Mouse (Mus musculus) kidney, embryonic 15.5 days (tissue): Measurements from ENCODE around the gene Sec1. TPM values are rescaled to one million over a fixed set of nuclear protein-coding genes. Genes with fewer than 3 reads are reported as not detected.

ENCODE experiments used
- ATAC-seq: fragments of 200-750 bp; cut with Nextera tagmentation; replicated peaks from 2 replicates; pipeline ENCODE4 v1.8.0; 2017; ENCODE audit warnings: moderate TSS enrichment; ENCODE audit not compliant: low FRiP score
- H3K27ac ChIP-seq: fragments of 300-500 bp; sonication (generic); 2 replicates; pipeline ENCODE4 v1.5.1; 2015; ENCODE audit warnings: mild to moderate bottlenecking, inconsistent platforms
- H3K27me3 ChIP-seq: fragments of 300-500 bp; sonication (generic); 2 replicates; pipeline ENCODE4 v1.6.1; 2015; ENCODE audit warnings: inconsistent platforms
- H3K36me3 ChIP-seq: fragments of 300-500 bp; sonication (generic); 2 replicates; pipeline ENCODE4 v1.6.1; 2015; ENCODE audit warnings: inconsistent platforms
- H3K4me1 ChIP-seq: fragments of 300-500 bp; sonication (generic); 2 replicates; pipeline ENCODE4 v1.6.1; 2015; ENCODE audit warnings: inconsistent platforms
- H3K4me2 ChIP-seq: fragments of 300-500 bp; sonication (generic); 2 replicates; pipeline ENCODE4 v1.6.1; 2015; ENCODE audit warnings: moderate library complexity, mild to moderate bottlenecking, inconsistent platforms
- H3K4me3 ChIP-seq: fragments of 300-500 bp; sonication (generic); replicated peaks from 2 replicates; pipeline ENCODE4 v1.5.1; 2015; ENCODE audit warnings: mild to moderate bottlenecking, inconsistent platforms
- H3K9ac ChIP-seq: fragments of 300-500 bp; sonication (generic); 2 replicates; pipeline ENCODE4 v1.6.1; 2015; ENCODE audit warnings: mild to moderate bottlenecking, inconsistent platforms
- H3K9me3 ChIP-seq: fragments of 300-500 bp; sonication (generic); replicated peaks from 2 replicates; pipeline ENCODE4 v1.6.1; 2016; ENCODE audit warnings: inconsistent platforms
- WGBS: fragments of 180-500 bp; shearing (Covaris S2); methylation state at CpG from one replicate; pipeline ENCODE4 v1.1.7; 2015; ENCODE audit warnings: mixed read lengths; 5-methylcytosine and 5-hydroxymethylcytosine counted together
- polyA plus RNA-seq: library from polyadenylated mRNA; unstranded; fragments of >200 nt; fragmentation: Nextera tagmentation; extraction: Ambion mirVana; gene quantifications from 2 replicates; pipeline ENCODE4 v1.2.1, GENCODE M21; 2015

The Sec1 gene
- polyA plus RNA-seq, 1 experiment from 2014 or later = 0.29 TPM

GRCm38 (mm10) chr7:45709036-45709435, 14.8 kb upstream of the Sec1 start:
- Histone ChIP-seq H3K9ac (no peak overlapping the region), H3K36me3 (peaks cover 45% of the 10 kb centered on the region), H3K4me1 (peaks cover 52% of the 10 kb centered on the region), H3K4me3 (no peak overlapping the region), H3K9me3 (no peaks in the 10 kb centered on the region), H3K27ac (no peak overlapping the region), H3K27me3 (no peaks in the 10 kb centered on the region), H3K4me2 (peak overlapping the region; percentile 98; the same call in 1 of the 2 replicates)
- WGBS = 53% methylated on average over 6 of the region's 6 CpGs
- ATAC-seq = no peak

DNA sequence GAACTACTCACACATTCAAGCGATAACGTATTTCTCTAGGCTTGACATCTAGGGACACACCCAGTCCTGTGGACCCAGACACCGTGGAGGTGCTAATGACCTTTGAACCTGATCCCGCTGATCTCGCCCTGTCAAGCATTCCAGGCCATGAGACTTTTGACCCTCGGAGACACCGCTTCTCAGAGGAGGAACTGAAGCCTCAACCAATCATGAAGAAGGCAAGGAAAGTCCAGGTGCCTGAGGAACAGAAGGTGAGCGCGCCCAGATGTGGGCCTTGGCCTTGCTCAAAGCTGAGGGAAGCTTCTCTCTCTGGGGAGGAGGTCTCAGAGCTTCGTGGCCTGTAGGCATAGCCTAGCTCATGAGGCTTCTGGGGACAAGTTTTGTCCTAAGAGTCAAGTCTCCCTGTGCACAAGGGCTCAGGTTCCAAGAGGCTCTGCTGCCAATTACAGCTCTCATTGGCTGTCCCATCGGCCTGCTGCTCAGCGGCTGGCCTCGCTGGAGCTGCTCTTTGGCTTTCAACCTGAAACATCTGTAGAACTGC, 14.1 kb upstream of the Sec1 start:
- 25% methylated on average over 13 of the region's 13 CpGs for WGBS
- Histone ChIP-seq H3K4me3 (peak overlapping the region; percentile 56), H3K9me3 (no peaks in the 10 kb centered on the region), H3K36me3 (peaks cover 37% of the 10 kb centered on the region), H3K9ac (peak overlapping the region; percentile 58; the same call in 1 of the 2 replicates), H3K27ac (peak overlapping the region; percentile 96), H3K4me1 (peaks cover 55% of the 10 kb centered on the region), H3K4me2 (peak overlapping the region; percentile 98), H3K27me3 (no peaks in the 10 kb centered on the region)
- no peak for ATAC-seq

- H3K4me2 ChIP-seq = peak overlapping the region; percentile 98
- peaks cover 58% of the 10 kb centered on the region for H3K4me1 ChIP-seq
- 0 out of 2 replicates have a peak, but pooled peaks have one; percentile 2 for ATAC-seq
Observed at GRCm38 (mm10) chr7:45707375-45707967, 13.3 kb upstream of the Sec1 start.

DNA sequence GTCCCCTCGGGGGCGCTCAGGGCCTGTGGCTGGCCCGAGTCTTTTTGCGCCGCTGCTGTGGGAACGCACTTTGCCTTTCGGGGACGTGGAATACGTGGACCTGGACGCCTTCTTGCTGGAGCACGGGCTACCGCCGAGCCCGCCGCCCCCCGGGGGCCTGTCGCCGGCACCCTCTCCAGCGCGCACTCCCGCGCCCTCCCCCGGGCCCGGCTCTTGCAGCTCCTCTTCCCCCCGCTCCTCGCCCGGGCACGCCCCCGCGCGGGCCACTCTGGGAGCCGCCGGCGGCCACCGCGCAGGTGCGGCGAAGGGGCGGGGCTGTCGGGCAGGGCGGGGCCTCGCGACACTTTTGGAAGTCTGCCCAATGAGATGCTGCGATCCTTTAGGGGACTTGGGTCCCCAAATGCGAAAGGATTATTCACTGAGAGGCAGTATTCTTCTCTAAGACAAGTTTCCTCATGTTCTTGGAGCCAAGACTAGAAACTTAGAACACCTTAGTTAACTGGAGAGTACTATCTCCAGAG, 12.6 kb upstream of the Sec1 start:
- Histone ChIP-seq H3K4me2 (peak overlapping the region; percentile 98), H3K9ac (peak overlapping the region; percentile 58), H3K27ac (peak overlapping the region; percentile 96), H3K36me3 (peaks cover 22% of the 10 kb centered on the region), H3K9me3 (no peaks in the 10 kb centered on the region), H3K27me3 (no peaks in the 10 kb centered on the region), H3K4me1 (peaks cover 58% of the 10 kb centered on the region), H3K4me3 (peak overlapping the region; percentile 56)
- WGBS = under 1% methylated on average over 45 of the region's 45 CpGs
- ATAC-seq = peak; percentile 9; the same call in 1 of the 2 replicates

More at GRCm38 (mm10) chr7:45707375-45707967, 13.3 kb upstream of the Sec1 start:
- Histone ChIP-seq H3K27me3 (no peaks in the 10 kb centered on the region), H3K27ac (peak overlapping the region; percentile 96), H3K36me3 (peaks cover 29% of the 10 kb centered on the region), H3K4me3 (peak overlapping the region; percentile 56), H3K9me3 (no peaks in the 10 kb centered on the region), H3K9ac (peak overlapping the region; percentile 58)
- under 1% methylated on average over 27 of the region's 27 CpGs for WGBS

DNA sequence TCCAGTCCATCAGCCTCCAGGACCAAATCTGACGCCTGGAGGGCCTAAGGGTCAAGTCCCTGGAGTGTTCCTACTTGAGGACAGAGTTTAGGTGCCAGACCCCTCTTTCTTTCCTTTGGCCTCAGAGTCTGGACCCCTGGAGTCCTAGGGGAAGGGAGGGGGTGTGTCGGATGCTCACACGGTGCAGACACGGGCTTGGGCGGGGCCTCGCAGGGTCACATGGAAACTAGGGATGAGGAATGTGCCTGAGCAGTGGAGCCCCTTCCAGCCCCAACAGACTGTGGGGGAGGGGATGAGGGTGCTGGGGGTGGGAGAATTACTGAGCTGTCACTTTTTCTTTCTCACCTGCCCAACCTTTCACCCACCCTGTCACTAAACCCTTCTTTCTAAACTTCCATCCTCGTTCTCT, 11.7 kb upstream of the Sec1 start:
- H3K4me3 ChIP-seq = peak overlapping the region; percentile 56
- peak overlapping the region; percentile 58 for H3K9ac ChIP-seq
- no peaks in the 10 kb centered on the region for H3K27me3 ChIP-seq
- WGBS = 2% methylated on average over 7 of the region's 7 CpGs
- H3K4me2 ChIP-seq = peak overlapping the region; percentile 98
- peak; percentile 29 for ATAC-seq
- H3K27ac ChIP-seq = peak overlapping the region; percentile 96
- H3K36me3 ChIP-seq = peaks cover 13% of the 10 kb centered on the region
- H3K4me1 ChIP-seq = peaks cover 67% of the 10 kb centered on the region
- no peaks in the 10 kb centered on the region for H3K9me3 ChIP-seq

GRCm38 (mm10) chr7:45705443-45705864, 11.3 kb upstream of the Sec1 start:
- Histone ChIP-seq H3K4me3 (peak overlapping the region; percentile 56), H3K36me3 (peaks cover 9% of the 10 kb centered on the region), H3K4me2 (peak overlapping the region; percentile 98), H3K9me3 (no peaks in the 10 kb centered on the region), H3K27me3 (peaks cover 2% of the 10 kb centered on the region), H3K4me1 (peaks cover 71% of the 10 kb centered on the region), H3K27ac (peak overlapping the region; percentile 96), H3K9ac (peak overlapping the region; percentile 58)
- ATAC-seq = 0 out of 2 replicates have a peak, but pooled peaks have one; percentile 2
- WGBS = under 1% methylated on average over 21 of the region's 21 CpGs

- Histone ChIP-seq H3K27me3 (peaks cover 8% of the 10 kb centered on the region), H3K4me3 (peak within 1 kb of the TSS; percentile 56), H3K4me1 (peaks cover 77% of the 10 kb centered on the region), H3K9ac (peak within 1 kb of the TSS; percentile 58), H3K9me3 (no peaks in the 10 kb centered on the region), H3K27ac (peak within 1 kb of the TSS; percentile 96), H3K36me3 (peaks cover 3% of the 10 kb centered on the region; the same call in 1 of the 2 replicates), H3K4me2 (peak within 1 kb of the TSS; percentile 98)
- under 1% methylated on average over 36 of the region's 36 CpGs for WGBS
- peak; percentile 85 for ATAC-seq
Observed at GRCm38 (mm10) chr7:45704730-45705442, 10.7 kb upstream of the Sec1 start, which contains the start of gene Dbp. Dbp (plus strand) TSS chr7:45705088.

DNA sequence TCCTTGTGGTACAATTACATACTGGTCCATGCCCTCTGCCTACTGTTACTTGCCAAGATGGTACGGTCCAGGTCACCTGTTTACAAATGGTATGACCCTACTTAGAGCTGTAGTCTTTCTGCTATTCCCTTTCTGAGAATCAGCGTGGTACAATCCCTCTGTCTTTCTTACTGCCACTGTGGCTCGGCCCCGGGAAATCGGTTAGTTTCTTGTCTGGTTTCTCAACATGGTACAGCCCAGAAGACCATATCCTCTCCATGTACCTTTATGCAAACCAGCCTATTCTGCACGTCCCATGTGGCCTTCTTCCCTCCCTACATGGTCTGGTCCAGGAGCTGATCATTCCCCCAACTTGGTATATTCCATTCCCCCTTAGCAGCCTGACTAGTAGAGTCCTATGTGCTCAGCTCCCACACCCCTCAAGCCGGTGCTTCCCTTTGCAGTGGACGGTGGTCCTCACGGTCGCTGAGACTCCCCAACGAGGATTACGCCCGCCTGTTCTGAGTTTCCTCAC, 9.9 kb upstream of the Sec1 start:
- H3K36me3 ChIP-seq = no peaks in the 10 kb centered on the region
- H3K27me3 ChIP-seq = peaks cover 16% of the 10 kb centered on the region
- H3K9ac ChIP-seq = peak overlapping the region; percentile 40
- H3K27ac ChIP-seq = peak overlapping the region; percentile 96
- peak overlapping the region; percentile 98 for H3K4me2 ChIP-seq
- WGBS = under 1% methylated on average over 13 of the region's 13 CpGs
- H3K9me3 ChIP-seq = no peaks in the 10 kb centered on the region
- peaks cover 79% of the 10 kb centered on the region for H3K4me1 ChIP-seq
- ATAC-seq = peak; percentile 30; the same call in 1 of the 2 replicates
- peak overlapping the region; percentile 56 for H3K4me3 ChIP-seq

DNA sequence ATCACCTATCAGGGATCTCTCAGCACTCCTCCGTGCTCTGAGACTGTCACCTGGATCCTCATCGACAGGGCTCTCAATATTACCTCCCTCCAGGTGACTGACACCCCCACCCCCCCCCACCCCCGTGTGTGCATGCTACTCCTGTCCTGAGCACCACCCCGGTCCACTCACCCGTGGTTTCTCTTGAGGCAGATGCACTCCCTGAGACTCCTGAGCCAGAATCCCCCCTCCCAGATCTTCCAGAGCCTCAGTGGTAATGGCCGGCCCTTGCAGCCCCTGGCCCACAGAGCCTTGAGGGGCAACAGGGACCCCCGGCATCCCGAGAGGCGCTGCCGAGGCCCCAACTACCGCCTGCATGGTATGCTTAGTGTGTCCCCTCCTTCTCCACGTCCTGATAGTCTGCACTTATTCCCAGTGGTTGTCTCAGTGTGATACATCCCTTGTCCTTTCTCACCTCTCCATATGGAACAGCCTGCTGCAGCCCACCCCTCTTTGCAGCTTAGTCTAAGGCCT, 9.4 kb upstream of the Sec1 start:
- no peak for ATAC-seq
- Histone ChIP-seq H3K4me1 (peaks cover 73% of the 10 kb centered on the region), H3K9me3 (no peaks in the 10 kb centered on the region), H3K27ac (peak overlapping the region; percentile 96), H3K4me3 (peak overlapping the region; percentile 56), H3K4me2 (peak overlapping the region; percentile 98), H3K36me3 (no peaks in the 10 kb centered on the region), H3K9ac (peak overlapping the region; percentile 40; the same call in 1 of the 2 replicates), H3K27me3 (peaks cover 21% of the 10 kb centered on the region)
- 35% methylated on average over 12 of the region's 12 CpGs for WGBS

GRCm38 (mm10) chr7:45702809-45703520, 8.8 kb upstream of the Sec1 start:
- no peaks in the 10 kb centered on the region for H3K36me3 ChIP-seq
- H3K9me3 ChIP-seq = no peaks in the 10 kb centered on the region
- H3K27ac ChIP-seq = no peak overlapping the region
- no peak overlapping the region for H3K4me3 ChIP-seq
- H3K4me1 ChIP-seq = peaks cover 67% of the 10 kb centered on the region
- no peak for ATAC-seq
- H3K27me3 ChIP-seq = peaks cover 27% of the 10 kb centered on the region
- H3K9ac ChIP-seq = no peak overlapping the region
- H3K4me2 ChIP-seq = peak overlapping the region; percentile 9; the same call in 1 of the 2 replicates
- 91% methylated on average over 17 of the region's 17 CpGs for WGBS

DNA sequence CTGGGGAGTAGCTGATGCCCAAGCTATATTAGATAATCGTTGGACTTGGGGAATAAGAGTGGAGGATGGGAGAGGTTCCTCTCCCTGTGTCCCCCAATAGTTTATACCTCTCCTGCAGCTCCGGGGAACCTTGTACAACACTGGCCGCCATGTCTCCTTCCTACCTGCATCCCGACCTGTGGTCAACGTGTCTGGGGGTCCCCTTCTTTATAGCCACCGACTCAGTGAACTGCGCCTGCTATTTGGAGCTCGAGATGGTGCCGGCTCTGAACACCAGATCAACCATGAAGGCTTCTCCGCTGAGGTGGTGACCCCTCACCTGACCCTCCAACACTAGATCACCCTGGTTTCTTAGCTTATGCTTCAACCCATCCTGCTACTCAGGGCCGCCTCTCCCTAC, 8.1 kb upstream of the Sec1 start:
- Histone ChIP-seq H3K9ac (no peak overlapping the region), H3K27me3 (peaks cover 29% of the 10 kb centered on the region), H3K9me3 (no peaks in the 10 kb centered on the region), H3K4me3 (no peak overlapping the region), H3K27ac (no peak overlapping the region), H3K36me3 (no peaks in the 10 kb centered on the region), H3K4me1 (peaks cover 61% of the 10 kb centered on the region), H3K4me2 (no peak overlapping the region)
- 87% methylated on average over 11 of the region's 11 CpGs for WGBS
- no peak for ATAC-seq
